Mouse (Mus musculus) layer of hippocampus, adult 2 months (tissue): Measurements from ENCODE around the gene Lrg1. TPM values are rescaled to one million over a fixed set of nuclear protein-coding genes. Genes with fewer than 3 reads are reported as not detected.

Experiments used
- DNase-seq, 2 experiments: peaks; one replicate each; pipeline ENCODE4 v3.0.0; 2022; ENCODE audit warnings: low spot score in 2 of 2
- H3K27ac ChIP-seq: fragments of 200-600 bp; 2 replicates; pipeline ENCODE4 v1.8.1; 2022
- H3K4me3 ChIP-seq: fragments of 200-600 bp; 2 replicates; pipeline ENCODE4 v1.8.1; 2022; ENCODE audit warnings: mild to moderate bottlenecking
- CTCF ChIP-seq: fragments of 200-600 bp; conservative IDR thresholded peaks from 2 replicates; pipeline ENCODE4 v1.8.1; 2022; ENCODE audit warnings: antibody characterized with exemption, mild to moderate bottlenecking, moderate library complexity
- total RNA-seq, 2 experiments: library from RNA; stranded (reverse); gene quantifications; 2 replicates each; pipeline ENCODE4 v1.2.3; 2021

Gene Lrg1
- total RNA-seq, 2 experiments from 2014 or later, result 0.77 to 1.6 TPM

DNA sequence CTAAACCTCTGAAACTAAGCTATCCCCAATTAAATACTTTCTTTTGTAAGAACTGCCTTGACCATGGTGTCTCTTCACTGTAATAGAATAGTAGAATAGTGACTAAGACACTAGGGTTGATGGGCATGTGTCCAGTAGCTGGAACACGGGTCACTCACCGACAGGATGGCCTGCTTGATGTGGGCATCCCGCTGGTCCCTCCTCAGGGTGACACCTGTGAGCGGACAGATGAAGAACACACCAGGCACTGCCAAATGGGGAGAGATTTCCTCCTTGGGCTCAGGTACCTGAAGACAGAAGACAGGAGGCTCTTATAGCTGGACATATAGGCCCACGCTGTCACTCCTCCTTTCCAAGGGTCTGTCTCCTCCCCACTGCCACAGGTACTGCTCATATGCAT lies 49.6 kb downstream of the Lrg1 start:
- TF ChIP-seq CTCF, result no peak
- no peak overlapping the region for H3K4me3 ChIP-seq
- no peak for DNase-seq

DNA sequence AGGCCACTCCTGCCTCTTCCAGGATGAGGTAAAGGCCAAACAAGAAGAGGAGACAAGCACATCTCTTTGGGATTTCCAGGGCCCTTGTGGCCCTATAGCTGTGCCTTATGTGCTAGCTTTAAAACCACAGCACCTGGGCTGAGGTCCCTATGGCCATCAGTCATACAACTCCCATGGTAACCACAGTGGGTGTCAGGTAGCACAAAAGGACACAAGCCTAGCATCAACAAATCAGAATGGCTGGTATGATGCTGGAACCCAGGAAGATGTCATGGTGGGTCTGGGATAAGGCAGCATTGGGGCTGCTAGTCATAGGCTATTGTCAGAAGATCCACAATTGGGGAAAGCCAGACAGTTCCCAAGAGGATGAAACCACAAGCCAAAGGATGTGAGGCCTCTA lies 50.7 kb downstream of the Lrg1 start:
- no peak overlapping the region for H3K4me3 ChIP-seq
- no peak overlapping the region for H3K27ac ChIP-seq
- DNase-seq, result no peak
- no peak for TF ChIP-seq CTCF

More for the DNA sequence above, 49.6 kb downstream of the Lrg1 start:
- no peak overlapping the region for H3K27ac ChIP-seq

Other genes starting within 250 kb of the Lrg1 start
- gene Zfp119a, start 243.1 kb downstream of the Lrg1 start, total RNA-seq, result 1 to 10 TPM; 5.0 to 7.4 TPM
- 1 to 10 TPM; 6.2 to 6.9 TPM for gene Zfp959, start 229.9 kb downstream of the Lrg1 start, total RNA-seq
- 1 to 10 TPM; 3.5 to 4.0 TPM for gene Zfp119b, start 172.5 kb downstream of the Lrg1 start, total RNA-seq
- 1 to 10 TPM; 1.0 to 1.6 TPM for gene Ebi3, start 169.4 kb downstream of the Lrg1 start, total RNA-seq
- gene Yju2, start 162.9 kb downstream of the Lrg1 start, total RNA-seq, result 10 to 100 TPM; 18.1 to 19.0 TPM
- 10 to 100 TPM; 23.7 to 28.4 TPM for gene Shd, start 151.5 kb downstream of the Lrg1 start, total RNA-seq
- gene Fsd1, start 135.5 kb downstream of the Lrg1 start, total RNA-seq, result 10 to 100 TPM; 67.2 to 69.0 TPM
- 1 to 10 TPM; 2.2 to 2.8 TPM for gene Stap2, start 116.4 kb downstream of the Lrg1 start, total RNA-seq
- 100 to 1,000 TPM; 101 to 103 TPM for gene Mpnd, start 116.3 kb downstream of the Lrg1 start, total RNA-seq
- gene Sh3gl1, start 85.4 kb downstream of the Lrg1 start, total RNA-seq, result 10 to 100 TPM; 63.0 to 69.7 TPM
- gene Chaf1a, start 81.6 kb downstream of the Lrg1 start, total RNA-seq, result 1 to 10 TPM; 2.7 to 3.3 TPM
- 10 to 100 TPM; 82.9 to 89.3 TPM for gene Ubxn6, start 47.0 kb downstream of the Lrg1 start, total RNA-seq
- 100 to 1,000 TPM; 122 to 135 TPM for gene Hdgfl2, start 42.4 kb downstream of the Lrg1 start, total RNA-seq
- gene Plin4, start 12.2 kb downstream of the Lrg1 start, total RNA-seq, result 10 to 100 TPM in 1 of 2 experiments, 1 to 10 TPM in 1; 7.5 to 10.1 TPM
- gene Plin5, start 4.4 kb downstream of the Lrg1 start, total RNA-seq, result under 1 TPM; 0.54 to 0.76 TPM
- 100 to 1,000 TPM; 125 to 133 TPM for gene Sema6b, start 18.3 kb upstream of the Lrg1 start, total RNA-seq
- gene Tnfaip8l1, start 40.5 kb upstream of the Lrg1 start, total RNA-seq, result 1 to 10 TPM; 5.4 to 7.0 TPM
- 10 to 100 TPM; 40.6 to 41.1 TPM for gene Mydgf, start 61.9 kb upstream of the Lrg1 start, total RNA-seq
- 10 to 100 TPM; 65.3 to 66.1 TPM for gene Dpp9, start 96.9 kb upstream of the Lrg1 start, total RNA-seq
- gene Fem1a, start 134.8 kb upstream of the Lrg1 start, total RNA-seq, result 10 to 100 TPM; 36.4 to 37.1 TPM
- gene Ticam1, start 154.8 kb upstream of the Lrg1 start, total RNA-seq, result 1 to 10 TPM; 6.1 to 7.1 TPM
- gene Plin3, start 170.9 kb upstream of the Lrg1 start, total RNA-seq, result 10 to 100 TPM; 16.8 to 17.2 TPM
- gene Arrdc5, start 178.3 kb upstream of the Lrg1 start, total RNA-seq, result not detected
- gene Uhrf1, start 181.3 kb upstream of the Lrg1 start, total RNA-seq, result 1 to 10 TPM; 1.7 to 2.1 TPM
- gene Kdm4b, start 204.1 kb upstream of the Lrg1 start, total RNA-seq, result 10 to 100 TPM; 87.8 to 96.3 TPM